Mouse (Mus musculus) kidney, postnatal 4 days (tissue): ENCODE results near the gene Fam3c.

Experiments
- DNase-seq, 2 experiments: peaks; one replicate each; pipeline ENCODE4 v3.0.0; 2021; ENCODE audit warnings: mixed read lengths in 2 of 2

Fam3c gene

DNA sequence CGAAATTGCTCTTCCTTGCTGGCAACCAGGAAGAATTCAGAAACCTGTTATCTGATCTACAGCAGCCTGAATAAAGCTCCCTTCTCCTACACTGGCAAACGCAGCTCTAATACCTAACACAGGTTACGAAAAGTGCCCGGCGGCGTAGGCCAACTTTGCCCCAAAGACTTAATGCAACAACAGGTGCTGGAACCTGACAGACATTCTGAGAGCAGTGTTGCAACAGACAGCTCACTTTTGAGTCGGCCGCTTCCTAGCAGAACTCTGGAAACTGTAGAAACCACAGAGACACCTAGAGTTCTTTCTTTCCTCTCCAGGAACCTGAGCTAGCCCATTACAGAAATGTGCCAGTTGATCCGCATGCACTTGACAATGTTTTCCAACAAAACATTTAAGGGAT is 4.5 kb downstream of the Fam3c start:
- DNase-seq: no peak

DNA sequence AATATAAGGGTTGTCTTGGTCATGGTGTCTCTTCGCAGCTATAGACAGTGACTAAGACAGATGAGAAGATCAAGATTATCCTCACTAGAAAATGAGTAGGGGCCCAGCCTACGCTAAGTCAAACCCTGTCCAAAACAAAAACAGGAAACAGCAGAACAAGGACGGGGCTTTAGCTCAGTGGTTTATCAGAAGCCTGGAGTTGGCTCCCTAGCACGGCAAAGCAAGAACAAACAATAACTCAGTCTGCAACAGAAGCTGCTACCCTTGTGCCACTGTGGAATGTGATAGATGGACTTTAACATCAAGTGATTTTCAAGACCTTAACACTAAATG is 5.8 kb downstream of the Fam3c start:
- DNase-seq: no peak

DNA sequence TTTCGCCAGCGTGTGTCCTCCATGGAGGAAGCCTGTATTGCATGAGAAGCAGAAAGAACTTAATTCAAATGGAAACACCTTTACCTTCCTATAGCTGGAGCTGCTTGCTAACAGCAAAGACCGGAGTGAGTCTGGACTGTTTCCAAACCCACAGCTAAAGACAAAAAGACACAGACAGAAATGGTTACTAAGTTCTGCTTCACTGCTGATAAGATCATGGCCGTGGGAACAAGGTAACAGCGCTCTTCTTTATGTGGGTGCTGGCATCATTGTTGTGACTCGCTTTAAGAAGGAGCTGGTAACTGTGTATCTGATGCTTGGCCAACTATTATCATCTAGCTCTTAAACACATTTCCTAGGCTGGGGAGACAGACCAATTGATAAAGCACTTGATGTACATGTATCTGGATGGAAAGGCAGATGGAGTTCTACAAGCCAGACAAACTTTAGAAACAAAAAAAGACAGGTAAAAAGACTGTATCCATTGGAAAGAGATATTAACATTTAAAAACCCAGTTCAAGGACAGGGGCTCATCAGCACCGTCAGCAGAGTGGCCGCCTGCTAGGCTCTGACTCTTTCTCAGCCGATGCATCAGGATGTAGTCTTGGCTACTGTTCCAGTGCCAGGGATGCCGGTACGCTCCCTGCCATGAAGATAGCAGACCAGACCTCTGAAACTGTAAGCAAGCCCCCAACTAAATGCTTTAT is 6.4 kb downstream of the Fam3c start:
- no peak for DNase-seq

DNA sequence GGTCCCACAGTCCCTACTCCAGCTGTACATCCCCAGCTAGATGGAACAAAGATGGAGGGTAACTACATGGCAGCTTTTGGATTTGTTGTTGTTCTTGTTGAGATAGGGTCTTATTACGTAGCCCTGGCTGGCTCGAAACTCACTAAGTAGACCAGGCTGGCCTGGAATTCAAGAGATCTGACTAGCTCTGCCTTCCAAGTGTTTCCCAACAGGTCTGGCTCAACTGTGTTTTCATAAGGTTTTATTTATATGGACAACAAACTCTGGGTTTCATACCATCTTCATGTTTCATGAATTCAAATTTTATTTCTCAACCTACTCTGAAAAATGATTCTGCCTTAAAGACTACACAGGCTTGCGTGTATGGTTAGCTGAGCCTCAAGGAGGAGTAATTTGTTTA is 7.1 kb downstream of the Fam3c start:
- no peak for DNase-seq

DNA sequence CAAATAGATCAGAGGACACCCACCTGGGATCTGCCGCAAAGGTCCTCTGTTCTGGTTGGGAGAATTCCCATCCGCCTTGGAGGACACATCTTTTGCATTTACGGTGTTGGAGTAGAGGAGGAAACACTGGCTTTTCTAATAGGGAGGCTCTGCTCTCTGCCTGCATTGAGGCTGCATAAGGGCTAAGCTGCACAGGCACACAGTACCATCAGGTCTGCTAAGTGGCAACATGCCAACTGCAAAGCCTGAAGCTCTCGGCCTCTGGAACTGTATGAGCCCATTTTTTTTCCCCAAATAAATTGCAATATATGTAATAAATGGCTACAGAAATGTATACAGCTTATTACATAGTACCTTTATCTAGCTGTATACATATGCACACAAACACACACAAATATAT is 7.9 kb downstream of the Fam3c start:
- DNase-seq: no peak

DNA sequence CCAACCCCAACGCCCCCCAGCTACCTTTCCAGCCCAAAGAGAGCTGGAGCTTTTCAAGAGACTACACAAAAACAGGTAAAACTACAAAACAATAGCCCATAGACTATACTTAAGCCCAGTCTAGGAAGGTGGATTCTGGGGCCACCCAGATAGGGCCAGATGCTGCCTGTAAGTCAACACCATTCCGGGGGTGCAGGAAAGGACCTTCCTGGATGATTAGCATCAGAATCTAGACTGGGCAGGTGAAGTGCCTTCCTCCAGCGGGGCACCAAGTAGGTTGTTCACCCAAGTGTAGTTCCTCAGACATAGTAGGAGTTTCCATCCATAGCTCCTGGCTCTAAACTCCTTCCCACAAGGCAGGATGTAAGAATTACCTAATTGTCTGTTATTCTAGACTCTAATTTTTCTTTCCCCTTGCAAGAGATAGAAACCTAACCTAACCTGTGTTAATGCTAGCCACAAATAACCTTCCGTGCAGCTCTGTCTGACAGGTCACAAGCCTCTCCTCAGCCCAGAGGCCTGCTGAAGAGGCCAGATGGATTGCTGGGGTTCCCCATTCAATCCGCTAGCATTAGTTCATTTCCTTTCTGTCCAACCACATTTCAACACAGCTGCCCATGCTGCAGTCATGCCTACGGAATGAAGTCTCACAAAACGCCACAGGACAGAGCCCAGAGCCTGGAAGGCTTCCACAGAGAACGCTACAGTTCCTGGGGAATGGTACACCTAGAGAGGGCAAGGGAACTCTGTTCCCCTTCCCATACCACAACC is 8.7 kb downstream of the Fam3c start:
- DNase-seq: no peak

DNA sequence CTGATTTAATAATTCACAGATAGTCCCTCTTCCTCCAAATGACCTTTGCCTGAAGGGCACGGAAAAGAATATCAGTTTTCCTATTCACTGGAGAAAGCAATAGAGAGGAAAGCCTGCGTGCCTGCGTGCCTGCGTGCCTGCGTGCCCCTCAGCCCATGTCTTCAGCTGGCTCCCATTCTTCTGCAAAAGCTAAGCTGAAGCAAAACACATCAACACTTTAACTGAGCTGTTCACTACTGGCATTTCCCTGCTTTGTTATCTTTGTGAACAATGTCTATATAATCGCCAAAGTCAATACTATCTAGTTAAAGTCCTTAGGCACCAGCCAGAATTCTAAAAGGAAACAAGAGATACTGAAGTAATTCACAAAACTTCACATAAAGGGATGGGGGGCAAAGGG is 11.6 kb downstream of the Fam3c start:
- peak; percentile 27 to 41 for DNase-seq

DNA sequence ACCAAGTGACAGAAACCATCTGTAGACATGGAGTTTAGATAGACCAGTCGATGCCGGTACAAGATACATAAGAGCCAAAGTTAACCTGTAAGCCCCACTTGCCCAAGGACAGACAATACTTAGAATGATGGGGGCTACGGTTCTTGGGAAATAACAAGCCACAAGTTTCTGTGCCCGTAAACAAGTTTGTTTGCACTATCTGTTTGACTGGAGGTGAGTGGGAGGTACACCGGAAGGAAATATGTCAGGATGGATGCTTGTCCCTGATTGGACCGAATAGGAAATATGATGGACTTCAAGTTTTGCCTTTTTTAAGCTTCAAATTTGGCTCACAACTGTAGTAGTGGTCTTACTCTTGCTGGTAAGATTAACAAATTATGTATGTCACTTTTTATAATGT is 12.3 kb downstream of the Fam3c start:
- DNase-seq: no peak

DNA sequence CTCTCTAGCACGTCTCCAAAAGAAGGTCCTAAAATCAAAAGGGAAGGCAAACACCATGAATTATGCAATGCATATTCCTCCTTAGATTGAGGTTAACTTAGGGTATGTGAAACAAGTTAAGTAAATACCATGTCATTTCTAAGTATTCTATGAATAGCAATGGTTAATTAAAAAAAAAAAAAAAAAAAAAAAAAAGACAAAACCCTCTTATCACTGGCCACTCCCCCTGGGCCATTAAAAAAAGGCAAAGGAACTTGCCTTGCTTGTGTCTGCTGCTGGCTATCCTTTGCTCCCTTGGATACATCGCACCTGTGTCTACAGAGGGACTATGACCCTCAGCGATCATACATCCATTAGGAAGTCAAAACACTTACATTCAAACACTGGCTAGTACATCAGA is 12.8 kb downstream of the Fam3c start:
- no peak for DNase-seq

DNA sequence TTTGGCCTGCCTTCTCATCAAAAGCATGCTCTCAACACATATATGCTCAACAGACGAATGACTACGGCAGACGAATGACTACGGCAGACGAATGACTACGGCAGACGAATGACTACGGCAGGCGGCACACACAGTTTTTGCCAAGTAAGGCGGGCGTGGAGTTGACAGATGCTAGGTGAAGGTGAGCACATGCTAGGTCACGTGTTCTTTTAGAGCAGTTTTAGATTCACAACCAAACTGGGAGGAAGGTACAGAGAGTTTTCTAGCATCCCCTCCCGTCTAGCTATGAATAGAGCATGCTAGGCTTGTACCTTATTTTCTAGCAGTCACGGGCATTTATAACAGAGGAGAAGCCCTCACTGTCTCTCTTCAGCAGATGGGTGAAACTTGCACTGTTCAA is 15.3 kb downstream of the Fam3c start:
- DNase-seq: no peak

DNA sequence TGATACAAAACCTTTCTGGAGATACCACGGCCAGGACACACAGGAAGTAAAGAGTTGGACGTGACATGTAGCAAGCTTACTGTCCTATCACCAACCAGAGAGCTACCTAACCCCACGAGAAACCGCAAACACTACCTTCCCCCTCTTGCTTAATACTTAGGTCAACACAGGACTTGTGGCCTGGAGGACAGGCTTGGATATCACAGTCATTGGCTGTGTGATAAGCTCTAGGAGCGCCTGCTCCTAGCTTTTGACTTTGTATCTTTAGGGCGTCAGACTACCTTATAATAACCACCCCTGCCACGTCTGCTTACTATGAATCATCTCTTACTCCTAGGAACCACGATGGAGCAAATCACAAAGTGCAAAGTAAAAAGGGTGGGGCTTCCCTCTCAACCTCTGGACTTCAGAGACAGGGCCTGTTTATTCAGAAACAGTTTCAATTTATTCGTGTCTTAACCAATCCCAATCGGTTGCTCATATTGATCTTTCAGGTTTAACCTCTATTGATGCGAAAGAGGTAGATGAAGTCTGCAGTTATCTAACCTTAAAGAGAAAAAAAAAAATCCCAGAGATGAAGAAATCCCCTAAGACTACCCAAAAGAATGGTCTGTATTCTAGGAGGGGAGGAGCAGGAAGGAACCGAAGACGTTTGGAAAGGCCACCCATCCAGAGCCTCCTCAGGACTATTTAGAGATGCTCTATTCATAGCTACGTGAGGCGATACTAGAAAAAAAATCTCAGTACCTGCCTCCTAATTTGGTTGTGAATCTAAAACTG is 16.1 kb downstream of the Fam3c start:
- DNase-seq: no peak

DNA sequence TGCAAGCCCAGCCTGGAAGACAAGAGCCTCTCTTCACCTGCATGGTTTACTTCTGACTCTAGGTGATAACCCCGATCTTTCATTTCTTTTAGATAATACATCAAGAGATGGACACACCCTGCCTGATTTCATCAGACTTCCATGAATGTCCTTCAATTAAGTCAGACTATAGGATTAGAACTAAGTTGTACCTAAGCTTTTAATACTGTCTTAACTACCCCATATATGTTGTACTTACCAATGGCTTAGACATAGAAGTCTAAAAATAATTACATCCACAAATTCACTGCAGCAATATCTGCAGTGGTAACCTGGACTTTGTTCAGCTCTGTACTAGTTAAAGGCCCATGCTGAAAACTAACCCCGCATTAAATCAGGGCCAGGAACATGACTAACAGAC is 23.5 kb downstream of the Fam3c start:
- no peak for DNase-seq

DNA sequence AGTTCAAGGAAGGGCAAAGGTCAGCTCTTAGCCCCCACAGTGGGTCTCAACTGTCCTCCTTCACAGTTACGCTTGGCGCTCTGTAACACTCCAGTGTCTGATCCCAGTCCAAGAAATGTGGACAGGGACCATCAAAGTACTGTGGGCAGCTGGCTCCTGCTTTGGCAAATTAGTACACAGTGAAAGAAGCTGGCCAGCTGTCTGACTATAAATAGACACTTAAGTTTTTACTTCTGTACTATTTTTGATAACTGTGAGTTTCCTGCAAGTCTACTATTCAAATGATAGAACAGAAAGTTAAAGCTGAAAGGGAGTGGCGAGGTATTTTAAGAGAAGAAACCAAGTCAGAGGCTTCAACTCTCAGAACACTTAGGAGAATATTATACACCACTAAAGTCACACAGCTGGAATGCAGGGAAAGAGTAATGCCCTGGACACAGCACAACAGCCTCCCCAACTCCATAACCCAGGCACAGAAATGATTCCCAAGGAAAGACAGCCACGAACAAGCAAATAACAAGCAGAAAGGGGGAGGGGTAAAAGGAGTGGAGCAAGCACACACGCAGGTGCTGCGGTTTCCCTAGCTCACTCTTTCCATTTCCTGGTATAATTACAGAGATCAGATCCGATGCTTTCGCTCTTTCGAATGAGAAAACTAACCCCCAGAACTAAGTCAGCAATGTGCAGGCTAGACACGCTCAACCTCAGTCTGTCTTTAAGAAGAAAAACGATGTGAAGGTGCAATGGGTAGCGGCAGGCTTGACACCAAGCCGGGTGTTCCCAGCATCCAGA is 25.7 kb downstream of the Fam3c start:
- DNase-seq: no peak

DNA sequence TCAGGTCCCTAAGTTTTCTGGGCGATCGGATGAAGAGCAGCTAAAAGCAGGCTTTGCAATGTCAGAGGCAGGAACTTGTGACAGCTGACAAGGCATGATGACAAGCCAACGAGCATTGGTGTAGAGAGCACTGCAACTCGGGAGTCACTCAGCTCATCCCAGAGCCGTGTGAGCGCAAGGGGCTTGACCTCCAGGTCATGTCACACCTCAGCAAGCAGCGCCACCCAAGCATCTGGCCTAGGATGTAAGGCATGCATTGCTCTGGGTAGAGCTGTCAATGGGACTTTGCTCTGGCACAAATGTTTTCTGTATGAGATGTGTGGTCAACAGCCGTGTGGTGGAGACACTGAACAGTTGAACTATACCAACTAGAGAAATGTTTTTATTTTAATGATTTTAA is 28.1 kb downstream of the Fam3c start:
- peak in 1 of 2 experiments; percentile 34 for DNase-seq

DNA sequence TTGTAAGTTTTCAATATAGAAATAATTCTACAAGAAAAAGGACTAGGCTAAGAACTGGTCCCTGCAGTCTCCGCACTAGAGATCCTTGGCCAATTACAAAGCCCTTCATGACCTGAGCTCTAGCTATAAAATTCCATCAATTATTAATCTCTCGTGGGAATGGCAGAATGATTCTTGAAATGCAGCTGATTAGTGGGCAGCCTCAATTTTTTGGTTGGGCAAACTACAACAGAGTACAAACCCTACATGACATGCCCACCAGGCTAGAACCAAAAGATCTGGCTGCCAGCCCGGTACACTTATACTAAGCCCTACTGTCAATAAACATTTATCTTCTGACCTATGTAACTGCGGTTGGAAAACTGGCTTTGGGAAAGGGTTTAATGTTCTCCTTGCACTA is 29.0 kb downstream of the Fam3c start:
- DNase-seq: peak; percentile 43 to 59

DNA sequence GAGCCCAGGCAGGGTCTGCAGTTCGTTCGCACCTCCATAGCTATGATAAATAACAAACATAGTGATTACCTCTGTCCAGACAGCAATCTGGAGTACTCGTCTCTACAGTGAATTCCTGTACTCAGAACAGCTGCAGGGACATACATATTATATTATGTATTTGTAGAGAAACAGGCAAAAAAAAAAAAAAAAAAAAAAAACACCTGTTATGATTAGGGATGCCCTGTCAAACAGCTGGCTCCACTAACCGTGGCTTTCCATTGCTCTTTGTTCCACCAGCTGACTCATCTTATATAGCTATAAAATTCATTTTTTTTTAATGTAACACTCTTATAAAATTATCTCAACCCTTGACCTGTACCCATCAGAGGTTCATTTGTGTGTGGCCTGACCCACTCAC is 29.8 kb downstream of the Fam3c start:
- DNase-seq: no peak

DNA sequence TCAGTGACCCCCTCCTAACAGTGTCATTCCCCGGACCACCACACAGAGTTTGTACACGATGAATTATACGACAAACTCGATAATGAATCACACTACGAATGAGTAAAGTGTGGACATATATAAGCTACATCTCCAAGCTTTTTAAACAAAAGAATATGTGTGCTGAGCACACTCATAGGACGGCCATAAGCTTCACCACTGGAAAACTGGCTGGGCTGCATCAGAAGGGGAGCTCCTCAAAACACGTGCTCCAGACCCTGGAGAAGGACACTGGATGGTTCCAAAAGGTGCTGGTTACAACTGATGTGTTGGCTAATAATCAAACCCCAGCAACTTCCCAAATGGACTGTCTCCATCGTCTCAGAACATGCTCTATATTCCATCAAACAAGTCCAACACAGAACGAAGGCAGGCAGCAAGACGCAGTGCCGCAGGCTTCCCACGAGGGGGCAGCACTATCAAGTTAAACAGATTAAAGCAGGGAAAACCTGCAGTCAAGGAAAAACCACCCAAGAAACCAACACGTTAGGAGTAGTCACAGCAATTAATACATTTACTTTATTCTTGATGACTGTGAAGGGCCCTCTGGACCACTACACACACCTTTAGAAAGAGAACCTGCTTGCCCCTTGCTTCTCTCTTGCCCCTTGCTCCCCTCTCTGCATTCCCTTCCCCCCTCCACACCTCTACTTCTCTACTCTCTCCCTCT is 30.5 kb downstream of the Fam3c start:
- peak; percentile 84 to 86 for DNase-seq

DNA sequence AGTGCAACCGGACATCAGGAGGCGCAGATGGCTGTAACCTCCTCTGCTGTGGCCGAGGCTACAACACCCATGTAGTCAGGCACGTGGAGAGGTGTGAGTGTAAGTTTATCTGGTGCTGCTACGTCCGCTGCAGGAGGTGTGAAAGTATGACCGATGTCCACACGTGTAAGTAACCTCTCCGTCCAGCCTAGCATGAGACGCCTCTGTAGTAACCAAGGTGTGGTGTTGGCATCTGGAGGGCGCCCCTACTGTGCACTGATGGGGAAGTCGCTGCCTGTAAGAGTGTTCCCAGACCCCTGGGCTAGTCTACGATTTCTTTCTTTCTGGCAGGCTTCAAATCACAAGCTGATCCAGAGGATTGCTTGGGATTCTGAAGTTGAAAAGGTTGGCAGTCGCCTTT is 58.0 kb downstream of the Fam3c start:
- no peak for DNase-seq

DNA sequence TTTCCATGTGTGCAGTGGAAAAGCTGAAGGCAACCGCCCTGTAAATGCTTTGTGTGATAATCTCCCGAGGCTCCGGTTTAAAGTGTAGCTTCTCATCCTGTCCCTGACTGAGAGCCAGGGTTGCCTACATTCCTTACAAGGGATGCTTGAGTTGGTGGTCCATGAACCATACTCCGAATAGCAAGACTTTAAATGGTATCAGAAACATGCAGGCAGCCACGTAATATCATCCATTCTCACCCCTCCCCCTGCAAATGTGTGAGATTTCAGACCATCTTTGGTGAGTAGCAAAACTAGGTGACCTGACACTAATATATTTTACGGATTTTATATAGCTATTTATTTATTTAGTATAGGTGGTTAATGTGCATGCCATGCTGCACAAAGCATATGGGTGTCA is 59.0 kb downstream of the Fam3c start:
- DNase-seq: no peak

DNA sequence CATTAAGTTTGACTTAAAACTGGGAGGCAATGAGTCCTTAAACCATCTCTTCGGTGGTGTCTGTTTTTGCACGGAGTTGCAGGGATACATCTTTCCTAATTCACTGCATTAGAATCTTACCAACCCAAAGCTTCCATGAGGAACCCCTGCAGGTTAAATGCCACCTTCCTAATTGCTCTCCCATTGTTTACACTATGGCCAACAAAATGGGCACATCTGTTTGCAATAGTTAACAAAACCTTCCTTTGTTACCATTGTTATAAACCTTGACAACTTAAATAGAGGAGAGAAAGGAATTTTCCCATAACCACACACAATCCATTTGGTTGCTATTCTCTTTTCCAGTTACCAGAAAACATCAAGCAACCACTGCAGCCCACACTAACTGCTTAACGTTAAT is 62.1 kb downstream of the Fam3c start:
- no peak for DNase-seq

DNA sequence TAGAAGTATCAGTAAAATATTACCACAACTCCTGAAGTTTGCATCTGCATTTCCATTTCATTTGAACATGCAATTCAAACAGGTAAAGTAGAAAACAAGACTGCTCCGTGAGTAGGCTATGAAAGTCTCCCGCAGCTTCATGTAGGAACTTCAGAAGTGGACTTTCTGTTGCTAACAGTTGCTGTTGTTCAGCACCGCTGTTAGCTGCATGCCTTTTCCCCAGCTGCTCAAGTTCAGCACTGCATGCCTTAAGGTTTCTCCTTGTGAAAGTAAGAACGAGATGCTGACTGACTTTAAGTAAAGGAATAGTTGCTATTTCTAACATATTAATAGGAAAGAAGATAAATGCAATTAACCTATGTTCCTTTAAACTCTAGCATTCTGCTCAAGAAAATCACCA is 64.0 kb downstream of the Fam3c start:
- peak in 1 of 2 experiments; percentile 12 for DNase-seq

DNA sequence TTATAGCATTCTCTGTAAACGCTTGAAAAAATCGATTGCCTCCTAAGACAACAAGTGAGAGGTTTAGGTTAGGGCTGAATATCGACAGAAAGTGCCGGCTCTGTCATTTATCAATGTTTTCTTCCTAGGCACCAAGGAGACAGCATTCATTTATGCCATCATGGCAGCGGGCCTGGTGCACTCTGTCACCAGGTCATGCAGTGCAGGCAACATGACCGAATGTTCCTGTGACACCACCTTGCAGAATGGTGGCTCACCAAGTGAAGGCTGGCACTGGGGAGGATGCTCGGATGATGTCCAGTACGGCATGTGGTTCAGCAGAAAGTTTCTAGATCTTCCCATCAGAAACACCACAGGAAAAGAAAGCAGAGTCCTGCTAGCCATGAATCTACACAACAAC is 65.3 kb downstream of the Fam3c start:
- no peak for DNase-seq
